Mouse (Mus musculus) spleen, adult 2 months (tissue): Measurements from ENCODE around the gene E2f7. TPM values are rescaled to one million over a fixed set of nuclear protein-coding genes. Genes with fewer than 3 reads are reported as not detected.
"Not testable (repeated sequence)": the region's sequence is repeated elsewhere in the genome, so short reads cannot be mapped to it uniquely, and the experiment has no call there.

ENCODE experiments used
- DNase-seq, 2 experiments: peaks; one replicate each; pipeline versions ENCODE4 v3.0.0 to v3.0.0-alpha.2; 2012 to 2021; ENCODE audit warnings: low spot score in 2 of 2, low read depth in 1 of 2
- H3K27ac ChIP-seq: fragments of 200-500 bp; 2 replicates; pipeline ENCODE4 v1.5.1; 2012; ENCODE audit warnings: low read length, inconsistent platforms; ENCODE audit not compliant: insufficient read depth
- H3K27me3 ChIP-seq: fragments of 200-500 bp; 2 replicates; pipeline ENCODE4 v1.6.1; 2012; ENCODE audit warnings: mild to moderate bottlenecking, moderate library complexity, low read length, inconsistent platforms; ENCODE audit not compliant: control insufficient read depth, insufficient read depth
- H3K36me3 ChIP-seq: fragments of 200-500 bp; 2 replicates; pipeline ENCODE4 v1.6.1; 2012; ENCODE audit warnings: mild to moderate bottlenecking, low read length, inconsistent platforms; ENCODE audit not compliant: control insufficient read depth, insufficient read depth
- H3K4me1 ChIP-seq: fragments of 200-500 bp; 2 replicates; pipeline ENCODE4 v1.6.1; 2011; ENCODE audit warnings: inconsistent platforms; ENCODE audit not compliant: control insufficient read depth, insufficient read depth, insufficient read length
- H3K4me3 ChIP-seq: fragments of 200-500 bp; 2 replicates; pipeline ENCODE4 v1.5.1; 2011; ENCODE audit warnings: mild to moderate bottlenecking, inconsistent platforms; ENCODE audit not compliant: insufficient read depth, insufficient read length; ENCODE audit errors: extremely low read depth
- CTCF ChIP-seq: fragments of 200-500 bp; IDR thresholded peaks from 2 replicates; pipeline ENCODE4 v1.5.1; 2011; ENCODE audit warnings: mild to moderate bottlenecking, inconsistent platforms; ENCODE audit not compliant: insufficient read depth, insufficient read length, insufficient replicate concordance; ENCODE audit errors: extremely low read depth
- POLR2A ChIP-seq: fragments of 200-500 bp; IDR thresholded peaks from 2 replicates; pipeline ENCODE4 v1.6.1; 2011; ENCODE audit warnings: low read depth, low read length, inconsistent platforms
- WGBS: fragments of 180-500 bp; shearing (Covaris S2); methylation state at CpG from one replicate; pipeline ENCODE4 v1.1.7; 2018; 5-methylcytosine and 5-hydroxymethylcytosine counted together
- polyA plus RNA-seq: library from polyadenylated mRNA; depleted of rRNA; stranded (reverse); fragments of >200 nt; gene quantifications from 2 replicates; pipeline ENCODE4 v1.2.3, GENCODE M21; 2012

The E2f7 gene
- polyA plus RNA-seq, 1 experiment, result 0.69 TPM

GRCm38 (mm10) chr10:110755556-110755955 is 10.3 kb downstream of the E2f7 start:
- H3K4me1 ChIP-seq, result no peaks in the 10 kb centered on the region
- H3K36me3 ChIP-seq, result no peaks in the 10 kb centered on the region
- H3K4me3 ChIP-seq, result no peak overlapping the region
- no peak for TF ChIP-seq POLR2A
- TF ChIP-seq CTCF, result no peak
- 96% methylated on average over 10 of the region's 10 CpGs for WGBS
- no peaks in the 10 kb centered on the region for H3K27me3 ChIP-seq
- DNase-seq, result no peak
- H3K27ac ChIP-seq, result no peak overlapping the region

DNA sequence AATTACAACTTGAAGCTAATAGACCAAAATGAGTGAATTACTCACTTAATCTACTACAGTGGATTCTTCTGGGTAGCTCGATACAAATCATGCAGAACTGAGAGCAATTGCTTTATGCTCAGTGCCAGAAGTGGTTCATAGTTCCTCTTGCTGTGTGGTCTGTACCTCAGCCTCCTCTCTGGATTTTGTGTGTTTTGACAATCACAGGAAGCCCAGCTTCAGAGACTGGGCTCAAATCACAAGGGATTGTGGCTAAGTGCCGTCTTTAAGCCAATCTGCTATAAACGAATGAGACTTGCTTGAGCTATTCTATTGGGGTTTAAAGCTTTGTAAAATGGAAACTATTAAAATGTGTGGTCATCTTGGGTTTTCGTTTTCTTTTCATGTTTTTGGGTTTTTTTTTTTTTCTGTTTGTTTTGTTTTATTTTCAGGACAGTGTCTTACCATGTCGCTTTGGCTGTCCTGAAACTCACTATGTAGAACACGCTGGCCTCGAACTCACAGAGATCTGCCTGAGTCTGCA is 11.1 kb downstream of the E2f7 start:
- Histone ChIP-seq H3K36me3 (no peaks in the 10 kb centered on the region), H3K4me3 (no peak overlapping the region), H3K4me1 (no peaks in the 10 kb centered on the region), H3K27me3 (no peaks in the 10 kb centered on the region), H3K27ac (no peak overlapping the region)
- 76% methylated on average over 7 of the region's 7 CpGs for WGBS
- TF ChIP-seq POLR2A (no peak), CTCF (no peak)
- no peak for DNase-seq

DNA sequence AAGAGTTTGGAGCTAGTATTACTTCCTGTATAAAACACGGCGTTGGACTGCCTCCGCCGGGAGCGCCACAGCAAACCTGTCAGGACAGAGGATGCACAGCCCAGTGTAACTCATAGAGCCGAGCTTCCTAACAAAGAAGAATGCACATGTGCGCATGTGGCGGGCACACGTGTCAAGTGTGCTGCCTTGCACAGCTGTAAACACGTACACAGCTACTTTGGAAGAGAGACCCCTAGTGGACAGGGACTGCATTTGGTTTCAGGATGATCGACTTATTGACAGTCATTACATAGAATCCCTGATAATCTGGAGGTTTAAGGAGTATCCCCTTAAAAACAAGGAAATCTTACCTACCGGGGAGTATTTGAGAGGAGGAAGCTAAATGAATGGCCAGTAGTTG is 15.3 kb downstream of the E2f7 start:
- H3K4me3 ChIP-seq, H3K36me3 ChIP-seq, H3K27ac ChIP-seq, H3K27me3 ChIP-seq, H3K4me1 ChIP-seq: not testable (repeated sequence)
- peak in 1 of 2 experiments; percentile 8 for DNase-seq
- WGBS, result 75% methylated on average over 8 of the region's 12 CpGs

GRCm38 (mm10) chr10:110762134-110762884 is 17.1 kb downstream of the E2f7 start:
- WGBS, result 97% methylated on average over 16 of the region's 16 CpGs
- no peaks in the 10 kb centered on the region for H3K4me1 ChIP-seq
- no peak overlapping the region for H3K27ac ChIP-seq
- H3K27me3 ChIP-seq, result no peaks in the 10 kb centered on the region
- H3K36me3 ChIP-seq, result no peaks in the 10 kb centered on the region; the same call in 1 of the 2 replicates
- TF ChIP-seq CTCF (no peak), POLR2A (no peak)
- no peak for DNase-seq
- H3K4me3 ChIP-seq, result no peak overlapping the region

DNA sequence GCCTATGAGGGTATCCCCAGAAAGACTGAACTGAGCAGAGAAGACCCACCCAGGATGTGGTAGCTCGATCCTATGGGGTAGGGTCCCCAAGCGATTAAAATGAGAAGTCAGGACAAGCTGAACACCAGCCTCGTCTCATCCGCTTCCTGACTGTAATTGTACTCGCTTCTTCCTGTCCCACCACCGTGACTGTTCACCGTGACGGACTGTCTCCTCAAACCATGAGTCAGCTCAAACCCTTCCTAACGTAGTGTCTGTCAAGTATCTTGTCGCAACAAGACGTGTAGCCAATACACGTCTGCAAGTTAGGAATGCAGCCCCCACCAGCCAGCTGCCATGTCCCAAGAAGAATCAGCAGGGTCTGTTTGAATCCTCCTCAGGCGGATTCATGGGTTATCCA is 18.2 kb downstream of the E2f7 start:
- WGBS, result 94% methylated on average over 13 of the region's 13 CpGs
- Histone ChIP-seq H3K36me3 (no peaks in the 10 kb centered on the region; the same call in 1 of the 2 replicates), H3K4me3 (no peak overlapping the region)

GRCm38 (mm10) chr10:110769538-110769937 is 24.3 kb downstream of the E2f7 start:
- 98% methylated on average over 10 of the region's 10 CpGs for WGBS
- no peak for TF ChIP-seq CTCF
- TF ChIP-seq POLR2A, result no peak
- Histone ChIP-seq H3K36me3 (no peaks in the 10 kb centered on the region), H3K27me3 (no peaks in the 10 kb centered on the region), H3K4me1 (no peaks in the 10 kb centered on the region), H3K4me3 (no peak overlapping the region), H3K27ac (no peak overlapping the region)
- no peak for DNase-seq

More for the DNA sequence above, 18.2 kb downstream of the E2f7 start:
- H3K4me1 ChIP-seq, result no peaks in the 10 kb centered on the region
- no peaks in the 10 kb centered on the region for H3K27me3 ChIP-seq
- DNase-seq, result no peak
- no peak overlapping the region for H3K27ac ChIP-seq
- TF ChIP-seq POLR2A (no peak), CTCF (no peak)

GRCm38 (mm10) chr10:110773201-110773600 is 28.0 kb downstream of the E2f7 start:
- Histone ChIP-seq H3K27ac (no peak overlapping the region), H3K36me3 (no peaks in the 10 kb centered on the region), H3K4me1 (no peaks in the 10 kb centered on the region), H3K27me3 (no peaks in the 10 kb centered on the region), H3K4me3 (no peak overlapping the region)
- 97% methylated on average over 12 of the region's 12 CpGs for WGBS
- no peak for DNase-seq
- TF ChIP-seq CTCF (no peak), POLR2A (no peak)
